In the genomic region with DNA sequence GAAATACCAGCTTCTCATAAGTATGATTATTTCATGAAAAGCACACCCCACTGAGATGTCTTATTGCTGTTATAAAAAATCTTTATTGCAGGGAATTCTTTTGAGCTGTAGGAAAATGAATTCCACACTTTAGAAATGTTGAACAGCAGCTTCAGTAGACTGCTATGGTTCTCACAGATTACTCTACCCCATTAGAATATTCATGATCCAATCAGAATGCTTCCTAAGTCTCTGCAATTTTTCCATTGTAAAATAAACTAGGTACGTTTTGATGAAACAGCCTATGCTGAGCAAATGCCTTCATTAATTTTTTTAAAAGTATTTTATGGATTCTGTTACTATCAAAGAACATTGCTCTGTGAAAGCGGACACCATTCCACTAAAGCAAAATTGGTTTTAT, we compare ENCODE assay signal across 23 mouse cellular contexts.
A peak's percentile ranks its signal among the peaks of the same experiment; 100 is the strongest.
DNase-seq lines count a peak whose midpoint lies in the region; ATAC-seq and TF ChIP-seq lines count a peak whose summit lies in the region.
"Had no signal": no experiment of that assay in that cellular context is flagged by ENCODE, and none has a peak within 500 bp of the region (broad histone marks: within the 10 kb centered on the region; RNA-seq: fewer than 3 reads in every experiment).

No protein-coding gene starts in this region.

- no peak overlapping the region for H3K4me2 ChIP-seq in forebrain, embryonic 16.5 days (ENCODE audit: low read length)
- H3K4me2 ChIP-seq in forebrain, postnatal 0 days (ENCODE audit: low read depth): no peak overlapping the region
- H3K4me2 ChIP-seq in limb, embryonic 12.5 days: no peak overlapping the region
- no peak overlapping the region for H3K4me2 ChIP-seq in limb, embryonic 13.5 days (replicated peaks)
- H3K4me2 ChIP-seq: embryonic facial prominence, embryonic 12.5 days; forebrain, embryonic 13.5 days; forebrain, embryonic 15.5 days had no signal

- no peak for DNase-seq in forebrain, postnatal 0 days
- DNase-seq in limb, embryonic 10.5 days (ENCODE audit: low spot score): no peak
- DNase-seq: adrenal gland, adult 8-10 months; adrenal gland, postnatal 14 days; adrenal gland, postnatal 36 days; B cell, adult 2 months; cerebellum, adult 11-12 months; cerebellum, adult 2 months; cerebellum, adult 9-10 months; cerebellum, postnatal 10 days; cerebellum, postnatal 25 days had no signal

- H3K27ac ChIP-seq in forebrain, embryonic 16.5 days (ENCODE audit: low read length): no peak overlapping the region
- H3K27ac ChIP-seq in forebrain, postnatal 0 days (ENCODE audit: low read depth, low read length): no peak overlapping the region
- no peak overlapping the region for H3K27ac ChIP-seq in limb, embryonic 12.5 days
- H3K27ac ChIP-seq in limb, embryonic 10.5 days: no peak overlapping the region
- no peak overlapping the region for H3K27ac ChIP-seq in limb, embryonic 13.5 days
- H3K27ac ChIP-seq: embryonic facial prominence, embryonic 10.5 days; embryonic facial prominence, embryonic 12.5 days; forebrain, embryonic 13.5 days; forebrain, embryonic 15.5 days had no signal

- no peaks in the 10 kb centered on the region for H3K9me3 ChIP-seq in forebrain, embryonic 16.5 days (ENCODE audit: control insufficient read depth, low read length)
- no peaks in the 10 kb centered on the region for H3K9me3 ChIP-seq in forebrain, postnatal 0 days (ENCODE audit: low read length)
- no peaks in the 10 kb centered on the region for H3K9me3 ChIP-seq in limb, embryonic 12.5 days
- H3K9me3 ChIP-seq in limb, embryonic 10.5 days (replicated peaks): no peaks in the 10 kb centered on the region
- no peaks in the 10 kb centered on the region for H3K9me3 ChIP-seq in limb, embryonic 13.5 days
- H3K9me3 ChIP-seq: embryonic facial prominence, embryonic 10.5 days; embryonic facial prominence, embryonic 12.5 days; forebrain, embryonic 13.5 days; forebrain, embryonic 15.5 days; G1E had no signal

- H3K4me3 ChIP-seq in forebrain, embryonic 16.5 days (replicated peaks; ENCODE audit: low read length): no peak overlapping the region
- H3K4me3 ChIP-seq in forebrain, postnatal 0 days (ENCODE audit: low read depth, low read length): no peak overlapping the region
- no peak overlapping the region for H3K4me3 ChIP-seq in limb, embryonic 12.5 days (replicated peaks)
- H3K4me3 ChIP-seq in limb, embryonic 10.5 days: no peak overlapping the region
- H3K4me3 ChIP-seq in limb, embryonic 13.5 days: no peak overlapping the region
- H3K4me3 ChIP-seq: embryonic facial prominence, embryonic 10.5 days; embryonic facial prominence, embryonic 12.5 days; forebrain, embryonic 13.5 days; forebrain, embryonic 15.5 days had no signal

- 0 out of 2 replicates have a peak, but pooled peaks cover 2% of the 10 kb centered on the region for H3K4me1 ChIP-seq in forebrain, embryonic 16.5 days (replicated peaks; ENCODE audit: control insufficient read depth, insufficient read depth, low read length)
- no peaks in the 10 kb centered on the region for H3K4me1 ChIP-seq in forebrain, postnatal 0 days (ENCODE audit: insufficient read depth)
- no peaks in the 10 kb centered on the region for H3K4me1 ChIP-seq in limb, embryonic 12.5 days (replicated peaks)
- no peaks in the 10 kb centered on the region for H3K4me1 ChIP-seq in limb, embryonic 10.5 days
- H3K4me1 ChIP-seq in limb, embryonic 13.5 days: no peaks in the 10 kb centered on the region
- H3K4me1 ChIP-seq: embryonic facial prominence, embryonic 10.5 days; embryonic facial prominence, embryonic 12.5 days; forebrain, embryonic 13.5 days; forebrain, embryonic 15.5 days had no signal

- no peaks in the 10 kb centered on the region for H3K36me3 ChIP-seq in forebrain, embryonic 16.5 days (ENCODE audit: control insufficient read depth, insufficient read depth)
- H3K36me3 ChIP-seq in forebrain, postnatal 0 days (ENCODE audit: insufficient read depth): no peaks in the 10 kb centered on the region
- H3K36me3 ChIP-seq in limb, embryonic 12.5 days: no peaks in the 10 kb centered on the region
- no peaks in the 10 kb centered on the region for H3K36me3 ChIP-seq in limb, embryonic 10.5 days
- H3K36me3 ChIP-seq in limb, embryonic 13.5 days: no peaks in the 10 kb centered on the region
- H3K36me3 ChIP-seq: embryonic facial prominence, embryonic 10.5 days; embryonic facial prominence, embryonic 12.5 days; forebrain, embryonic 15.5 days; G1E had no signal

- 69% methylated on average over 2 of the region's 2 CpGs for WGBS in forebrain, embryonic 16.5 days
- 58% methylated on average over 2 of the region's 2 CpGs for WGBS in forebrain, postnatal 0 days
- 69% methylated on average over 2 of the region's 2 CpGs for WGBS in limb, embryonic 12.5 days
- 84% methylated on average over 2 of the region's 2 CpGs for WGBS in limb, embryonic 10.5 days
- 64% methylated on average over 2 of the region's 2 CpGs for WGBS in limb, embryonic 13.5 days

- no peaks in the 10 kb centered on the region for H3K27me3 ChIP-seq in forebrain, embryonic 16.5 days (replicated peaks; ENCODE audit: control insufficient read depth, insufficient read depth, low read length)
- H3K27me3 ChIP-seq in forebrain, postnatal 0 days (ENCODE audit: insufficient read depth, low read length): no peaks in the 10 kb centered on the region
- H3K27me3 ChIP-seq in limb, embryonic 12.5 days: no peaks in the 10 kb centered on the region
- no peaks in the 10 kb centered on the region for H3K27me3 ChIP-seq in limb, embryonic 10.5 days (ENCODE audit: low read depth, poor library complexity, severe bottlenecking)
- H3K27me3 ChIP-seq in limb, embryonic 13.5 days: no peaks in the 10 kb centered on the region
- H3K27me3 ChIP-seq: CH12.LX; embryonic facial prominence, embryonic 12.5 days; forebrain, embryonic 13.5 days; forebrain, embryonic 15.5 days; Patski had no signal

- TF ChIP-seq CTCF in forebrain, postnatal 0 days (IDR thresholded peaks at IDR 0.05; ENCODE audit: low read depth): no peak

- peak; percentile 49; the same call in 1 of the 2 replicates for ATAC-seq in forebrain, embryonic 16.5 days
- no peak; the same call in 1 of the 2 replicates for ATAC-seq in forebrain, postnatal 0 days
- peak; percentile 20; the same call in 1 of the 2 replicates for ATAC-seq in limb, embryonic 12.5 days (ENCODE audit: insufficient number of reproducible peaks, insufficient read depth, low FRiP score, low TSS enrichment, low read depth)
- ATAC-seq in limb, embryonic 13.5 days (ENCODE audit: low FRiP score, low read depth): peak; percentile 57; the same call in 1 of the 2 replicates
- ATAC-seq: activated CD4-positive, CD25-positive, alpha-beta regulatory T cell, adult 4 months; CD4-positive, CD25-positive, alpha-beta regulatory T cell, adult 4 months; forebrain, embryonic 13.5 days; forebrain, embryonic 15.5 days; Patski had no signal

- H3K9ac ChIP-seq in forebrain, embryonic 16.5 days (replicated peaks; ENCODE audit: low read depth, low read length): no peak overlapping the region
- H3K9ac ChIP-seq in forebrain, postnatal 0 days: no peak overlapping the region
- H3K9ac ChIP-seq in limb, embryonic 12.5 days (replicated peaks): no peak overlapping the region
- H3K9ac ChIP-seq in limb, embryonic 13.5 days: no peak overlapping the region
- H3K9ac ChIP-seq: embryonic facial prominence, embryonic 12.5 days; forebrain, embryonic 13.5 days; forebrain, embryonic 15.5 days had no signal
